Mouse (Mus musculus) kidney, adult 2 months (tissue): Measurements from ENCODE around the gene Cdk6. TPM values are rescaled to one million over a fixed set of nuclear protein-coding genes. Genes with fewer than 3 reads are reported as not detected.
"Not testable (repeated sequence)": the region's sequence is repeated elsewhere in the genome, so short reads cannot be mapped to it uniquely, and the experiment has no call there.

ENCODE experiments used
- DNase-seq: peaks from one replicate; pipeline ENCODE4 v3.0.0; 2021
- H3K27ac ChIP-seq: fragments of 200-500 bp; 2 replicates; pipeline ENCODE4 v1.5.1; 2012; ENCODE audit warnings: low read depth, low read length, control low read depth, inconsistent platforms; ENCODE audit not compliant: insufficient read depth
- H3K27me3 ChIP-seq: fragments of 200-500 bp; replicated peaks from 2 replicates; pipeline ENCODE4 v1.6.1; 2012; ENCODE audit warnings: mild to moderate bottlenecking, moderate library complexity, low read length, inconsistent platforms; ENCODE audit not compliant: control insufficient read depth, insufficient read depth
- H3K36me3 ChIP-seq: fragments of 200-500 bp; 2 replicates; pipeline ENCODE4 v1.6.1; 2012; ENCODE audit warnings: mild to moderate bottlenecking, moderate library complexity, low read length, inconsistent platforms; ENCODE audit not compliant: control insufficient read depth, insufficient read depth
- H3K4me1 ChIP-seq: fragments of 200-500 bp; 2 replicates; pipeline ENCODE4 v1.6.1; 2011; ENCODE audit warnings: low read length; ENCODE audit not compliant: control insufficient read depth, insufficient read depth
- H3K4me3 ChIP-seq: fragments of 200-500 bp; 2 replicates; pipeline ENCODE4 v1.5.1; 2011; ENCODE audit warnings: mild to moderate bottlenecking, low read depth, low read length, control low read depth; ENCODE audit not compliant: insufficient read depth
- CTCF ChIP-seq: fragments of 200-500 bp; conservative IDR thresholded peaks from 2 replicates; pipeline ENCODE4 v1.5.1; 2011; ENCODE audit warnings: low read depth, mild to moderate bottlenecking, control low read depth, low read length, moderate library complexity, mixed read lengths; ENCODE audit not compliant: insufficient read depth, insufficient read length
- POLR2A ChIP-seq: fragments of 200-500 bp; IDR thresholded peaks from one replicate; pipeline ENCODE4 v1.6.1; 2011; ENCODE audit warnings: low read depth, low read length, control low read depth
- WGBS: fragments of 180-500 bp; shearing (Covaris S2); methylation state at CpG from one replicate; pipeline ENCODE4 v1.1.7; 2018; 5-methylcytosine and 5-hydroxymethylcytosine counted together
- polyA plus RNA-seq: library from polyadenylated mRNA; depleted of rRNA; stranded (reverse); fragments of >200 nt; gene quantifications from 2 replicates; pipeline ENCODE4 v1.2.3, GENCODE M21; 2012

Cdk6 gene
- polyA plus RNA-seq, 1 experiment = 6.0 TPM

GRCm38 (mm10) chr5:3395020-3395419 is 53.7 kb downstream of the Cdk6 start:
- no peaks in the 10 kb centered on the region for H3K36me3 ChIP-seq
- H3K27ac ChIP-seq = no peak overlapping the region
- no peaks in the 10 kb centered on the region for H3K27me3 ChIP-seq
- WGBS = 88% methylated on average over 6 of the region's 6 CpGs
- H3K4me1 ChIP-seq = no peaks in the 10 kb centered on the region
- TF ChIP-seq CTCF = no peak
- no peak for TF ChIP-seq POLR2A
- no peak for DNase-seq
- H3K4me3 ChIP-seq = no peak overlapping the region

DNA sequence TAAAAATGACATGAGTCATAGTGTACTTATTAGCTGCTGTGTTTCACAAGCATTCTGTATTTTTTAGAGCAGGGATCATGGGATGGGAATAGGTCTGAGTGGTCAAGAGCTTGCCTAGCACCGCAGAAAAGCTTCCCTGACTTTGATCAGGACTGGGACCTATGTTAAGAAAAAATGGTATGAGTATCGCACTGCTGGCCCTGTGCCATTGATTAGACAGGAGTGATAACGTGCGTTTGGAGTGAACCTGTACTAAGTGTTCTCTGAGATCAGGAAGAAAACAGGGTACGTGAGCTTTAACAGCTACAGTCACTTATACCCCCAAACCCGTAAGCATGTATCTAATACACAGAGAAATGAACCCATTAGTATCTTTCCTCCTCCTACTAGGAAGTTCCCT is 54.9 kb downstream of the Cdk6 start:
- Histone ChIP-seq H3K4me3 (no peak overlapping the region), H3K36me3 (no peaks in the 10 kb centered on the region), H3K4me1 (no peaks in the 10 kb centered on the region), H3K27ac (no peak overlapping the region), H3K27me3 (no peaks in the 10 kb centered on the region)
- TF ChIP-seq CTCF (no peak), POLR2A (no peak)
- WGBS = 84% methylated on average over 6 of the region's 6 CpGs
- no peak for DNase-seq

DNA sequence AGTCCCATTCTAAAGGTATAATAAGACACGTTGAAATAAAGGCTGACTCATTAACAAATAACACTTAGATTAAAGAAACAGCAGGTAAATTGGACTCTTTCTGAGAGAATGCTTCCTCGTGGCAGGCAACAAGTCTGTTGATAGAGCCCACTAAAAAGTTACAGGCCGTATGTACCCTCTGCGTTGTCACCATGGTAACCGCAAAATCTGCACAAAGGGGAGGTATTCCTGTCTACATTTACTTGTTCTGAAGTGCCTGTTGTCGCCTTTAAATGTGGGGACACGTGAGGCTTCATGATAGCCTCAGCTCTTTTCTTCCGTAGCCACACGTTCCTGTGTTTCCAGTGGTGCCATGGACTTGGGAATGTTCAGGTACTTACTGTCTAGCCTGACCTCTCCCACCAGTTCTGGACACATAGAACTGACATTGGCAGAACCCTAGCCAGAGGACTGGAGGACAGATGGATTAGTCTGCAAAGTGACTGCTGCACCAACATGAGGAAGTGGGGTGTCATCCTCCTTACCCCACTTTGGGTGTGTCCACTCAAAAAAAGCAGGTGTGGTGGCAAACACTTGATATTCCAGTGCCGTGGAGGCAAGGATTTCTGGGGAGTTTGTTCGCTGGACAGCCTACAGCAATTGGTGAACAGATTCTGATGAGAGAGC is 55.8 kb downstream of the Cdk6 start:
- no peak for DNase-seq
- TF ChIP-seq POLR2A (no peak), CTCF (no peak)
- H3K36me3 ChIP-seq = no peaks in the 10 kb centered on the region
- 91% methylated on average over 11 of the region's 11 CpGs for WGBS
- no peak overlapping the region for H3K4me3 ChIP-seq
- no peaks in the 10 kb centered on the region for H3K27me3 ChIP-seq
- H3K4me1 ChIP-seq = no peaks in the 10 kb centered on the region
- H3K27ac ChIP-seq = no peak overlapping the region

DNA sequence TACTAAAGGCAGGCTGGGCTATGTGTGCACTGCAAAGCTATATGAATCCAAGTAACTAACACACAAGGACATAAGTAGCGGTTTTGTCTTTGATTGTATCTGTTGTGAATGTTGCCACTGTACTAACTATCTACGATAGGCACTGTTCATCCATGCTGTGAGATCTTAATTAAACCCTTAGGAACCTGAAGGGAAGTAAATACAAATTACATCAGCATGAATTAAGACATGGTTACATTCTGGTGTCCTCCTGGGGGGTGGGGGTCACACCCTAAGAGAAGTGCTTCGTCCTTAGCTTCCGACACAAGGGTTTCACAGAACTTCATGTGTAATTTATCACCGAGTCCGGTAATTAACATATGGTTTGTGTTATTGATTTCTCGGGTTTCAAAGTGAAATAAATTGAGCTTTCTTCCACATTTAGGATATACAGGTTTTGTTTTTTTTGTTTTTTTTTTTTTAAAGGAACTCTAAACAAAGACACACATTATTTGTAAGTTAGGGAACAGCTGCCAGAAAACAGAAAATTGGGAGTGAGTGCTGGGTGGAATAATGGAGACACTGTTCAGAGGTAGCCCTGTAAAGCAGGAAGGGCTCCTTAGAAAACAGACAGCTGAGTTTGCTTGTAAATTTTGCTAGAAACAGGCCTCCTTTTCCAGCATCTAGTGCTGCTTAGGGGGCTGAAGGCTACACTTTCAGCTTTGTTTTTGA is 58.7 kb downstream of the Cdk6 start:
- H3K4me3 ChIP-seq = no peak overlapping the region
- H3K27ac ChIP-seq = no peak overlapping the region
- WGBS = 85% methylated on average over 7 of the region's 7 CpGs
- H3K27me3 ChIP-seq = no peaks in the 10 kb centered on the region
- TF ChIP-seq POLR2A (no peak), CTCF (no peak)
- H3K4me1 ChIP-seq = no peaks in the 10 kb centered on the region
- no peaks in the 10 kb centered on the region for H3K36me3 ChIP-seq
- no peak for DNase-seq

GRCm38 (mm10) chr5:3405102-3405501 is 63.8 kb downstream of the Cdk6 start:
- Histone ChIP-seq H3K4me1 (no peaks in the 10 kb centered on the region), H3K36me3 (no peaks in the 10 kb centered on the region), H3K27me3 (no peaks in the 10 kb centered on the region), H3K4me3 (no peak overlapping the region), H3K27ac (no peak overlapping the region)
- TF ChIP-seq CTCF = no peak
- no peak for TF ChIP-seq POLR2A
- no peak for DNase-seq
- 55% methylated on average over 6 of the region's 6 CpGs for WGBS

GRCm38 (mm10) chr5:3405503-3405902 is 64.2 kb downstream of the Cdk6 start:
- 66% methylated on average over 6 of the region's 6 CpGs for WGBS
- no peak for DNase-seq
- no peak overlapping the region for H3K27ac ChIP-seq

DNA sequence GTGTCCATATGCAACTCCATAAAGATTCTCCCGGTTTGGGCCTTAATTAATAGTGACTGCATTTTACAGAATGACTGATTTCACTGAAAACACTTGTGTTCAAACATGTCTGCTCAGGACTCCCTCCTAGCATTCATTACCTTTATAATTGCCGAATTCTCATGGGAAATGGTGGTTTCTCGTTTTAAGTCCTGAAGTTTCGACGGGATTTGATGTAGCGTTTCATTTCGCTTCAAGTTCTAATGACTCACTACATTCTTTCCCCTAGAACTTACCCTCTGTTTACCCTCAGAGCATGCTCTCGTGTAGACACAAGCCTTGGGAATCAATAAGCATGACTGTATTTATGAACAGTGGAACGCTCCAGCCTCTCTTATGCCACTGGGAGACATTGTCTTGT is 66.6 kb downstream of the Cdk6 start:
- WGBS = 76% methylated on average over 9 of the region's 9 CpGs
- Histone ChIP-seq H3K36me3 (no peaks in the 10 kb centered on the region), H3K4me1 (no peaks in the 10 kb centered on the region), H3K27me3 (no peaks in the 10 kb centered on the region), H3K27ac (no peak overlapping the region), H3K4me3 (no peak overlapping the region)
- DNase-seq = no peak
- TF ChIP-seq POLR2A = no peak
- TF ChIP-seq CTCF = no peak

More at GRCm38 (mm10) chr5:3405503-3405902, 64.2 kb downstream of the Cdk6 start:
- H3K4me3 ChIP-seq = no peak overlapping the region
- no peaks in the 10 kb centered on the region for H3K36me3 ChIP-seq
- no peaks in the 10 kb centered on the region for H3K4me1 ChIP-seq
- no peak for TF ChIP-seq CTCF
- no peak for TF ChIP-seq POLR2A
- H3K27me3 ChIP-seq = no peaks in the 10 kb centered on the region

GRCm38 (mm10) chr5:3418183-3418582 is 76.9 kb downstream of the Cdk6 start:
- H3K4me3 ChIP-seq, DNase-seq, H3K27ac ChIP-seq, H3K36me3 ChIP-seq, H3K27me3 ChIP-seq, H3K4me1 ChIP-seq: not testable (repeated sequence)
- 39% methylated on average over 1 of the region's 1 CpGs for WGBS
